Mouse (Mus musculus) thymus, postnatal 25 days (tissue): ENCODE data around the gene Nhsl2.

ENCODE experiments used
- DNase-seq: peaks from one replicate; pipeline ENCODE4 v3.0.0; 2022

Nhsl2 gene

GRCm38 (mm10) chrX:101986657-101987367 is 137.6 kb downstream of the Nhsl2 start:
- no peak for DNase-seq

GRCm38 (mm10) chrX:101993841-101994571 is 144.8 kb downstream of the Nhsl2 start:
- DNase-seq, result no peak

- DNase-seq, result no peak
Observed at GRCm38 (mm10) chrX:101996726-101997125, 147.5 kb downstream of the Nhsl2 start.

GRCm38 (mm10) chrX:102003632-102004315 is 154.6 kb downstream of the Nhsl2 start:
- no peak for DNase-seq

GRCm38 (mm10) chrX:102004370-102004769 is 155.2 kb downstream of the Nhsl2 start:
- no peak for DNase-seq

- DNase-seq, result no peak
Observed at GRCm38 (mm10) chrX:102005141-102005641, 156.0 kb downstream of the Nhsl2 start.

- DNase-seq, result no peak
Observed at GRCm38 (mm10) chrX:102007935-102008334, 158.8 kb downstream of the Nhsl2 start.

- DNase-seq, result no peak
Observed at GRCm38 (mm10) chrX:102017213-102017923, 168.2 kb downstream of the Nhsl2 start.

GRCm38 (mm10) chrX:102018890-102019289 is 169.7 kb downstream of the Nhsl2 start:
- DNase-seq, result no peak

GRCm38 (mm10) chrX:102019471-102020240 is 170.5 kb downstream of the Nhsl2 start:
- DNase-seq, result no peak

- no peak for DNase-seq
Observed at GRCm38 (mm10) chrX:102024976-102025375, 175.8 kb downstream of the Nhsl2 start.

- peak; percentile 58 for DNase-seq
Observed at GRCm38 (mm10) chrX:102031851-102032250, 182.7 kb downstream of the Nhsl2 start.

GRCm38 (mm10) chrX:102032431-102032830 is 183.2 kb downstream of the Nhsl2 start:
- DNase-seq, result no peak

GRCm38 (mm10) chrX:102033566-102033965 is 184.4 kb downstream of the Nhsl2 start:
- DNase-seq, result no peak

GRCm38 (mm10) chrX:102035671-102036070 is 186.5 kb downstream of the Nhsl2 start:
- no peak for DNase-seq

- DNase-seq, result no peak
Observed at GRCm38 (mm10) chrX:102036866-102037361, 187.7 kb downstream of the Nhsl2 start.

- no peak for DNase-seq
Observed at GRCm38 (mm10) chrX:102037506-102037905, 188.3 kb downstream of the Nhsl2 start.

GRCm38 (mm10) chrX:102041562-102041961 is 192.4 kb downstream of the Nhsl2 start:
- DNase-seq, result no peak

- no peak for DNase-seq
Observed at GRCm38 (mm10) chrX:102042386-102042785, 193.2 kb downstream of the Nhsl2 start.

- DNase-seq, result no peak
Observed at GRCm38 (mm10) chrX:102050552-102050951, 201.4 kb downstream of the Nhsl2 start.

- DNase-seq, result no peak
Observed at GRCm38 (mm10) chrX:102051225-102051624, 202.0 kb downstream of the Nhsl2 start.

- no peak for DNase-seq
Observed at GRCm38 (mm10) chrX:102053371-102053770, 204.2 kb downstream of the Nhsl2 start.
